Mouse (Mus musculus): Measurements from ENCODE around the gene Mtf2. TPM values are rescaled to one million over a fixed set of nuclear protein-coding genes. Genes with fewer than 3 reads are reported as not detected.

The Mtf2 gene
- polyA plus RNA-seq (2014; fragmentation: Illumina TruSeq; extraction: RNeasy Lipid Tissue Mini Kit (QIAGEN cat#74804); ENCODE audit: low read depth, low replicate concordance), result 53.7 TPM

DNA sequence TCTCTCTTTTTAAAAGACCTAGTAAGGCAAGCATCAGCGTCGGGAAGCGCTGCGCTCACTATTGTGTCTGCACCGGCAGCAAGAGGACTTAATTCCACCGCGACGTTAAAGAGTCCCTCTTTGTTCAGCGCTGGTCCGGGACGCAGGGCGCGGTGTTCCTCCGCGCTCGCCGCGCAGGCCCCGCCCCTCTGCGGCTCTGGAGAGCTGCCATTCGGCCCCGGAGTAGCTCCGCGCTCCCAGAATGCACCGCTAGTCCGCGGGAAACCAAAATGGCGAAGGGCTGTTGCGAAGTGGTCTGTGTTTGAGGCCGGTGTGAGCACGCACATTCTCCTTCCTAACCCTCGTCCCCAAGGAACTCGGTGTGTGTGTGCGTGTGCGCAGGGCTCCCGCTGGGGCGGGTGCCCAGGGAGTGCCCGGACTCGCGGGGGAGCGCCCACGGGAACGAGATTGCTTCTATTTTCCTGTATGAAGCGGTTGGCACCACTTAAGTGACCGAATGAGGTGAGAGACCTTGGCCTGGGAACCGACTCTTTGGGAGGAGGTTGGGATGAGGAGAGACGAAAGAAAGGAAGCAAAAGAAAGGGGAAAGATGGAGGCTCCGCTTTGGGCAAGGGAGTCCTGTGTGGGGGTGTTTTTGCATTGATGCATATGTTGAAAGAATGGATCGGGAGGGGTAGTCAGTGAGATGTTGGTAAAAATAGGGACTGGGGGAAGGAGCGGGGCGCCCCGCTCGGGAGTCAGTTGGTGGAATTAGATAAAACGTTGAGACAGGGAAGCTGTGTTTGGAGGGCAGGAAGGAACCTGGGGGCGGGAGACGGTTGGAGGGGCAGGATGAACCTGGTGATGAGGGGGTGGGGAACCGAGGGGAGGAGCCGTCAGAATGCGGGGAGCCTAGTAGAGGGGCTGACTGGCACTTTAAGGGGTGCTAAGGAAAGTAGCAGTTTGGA lies at the start of gene Mtf2:
TSS of gene Mtf2 (plus strand) at position 210 of the 947 bp plus-strand sequence.

DNA sequence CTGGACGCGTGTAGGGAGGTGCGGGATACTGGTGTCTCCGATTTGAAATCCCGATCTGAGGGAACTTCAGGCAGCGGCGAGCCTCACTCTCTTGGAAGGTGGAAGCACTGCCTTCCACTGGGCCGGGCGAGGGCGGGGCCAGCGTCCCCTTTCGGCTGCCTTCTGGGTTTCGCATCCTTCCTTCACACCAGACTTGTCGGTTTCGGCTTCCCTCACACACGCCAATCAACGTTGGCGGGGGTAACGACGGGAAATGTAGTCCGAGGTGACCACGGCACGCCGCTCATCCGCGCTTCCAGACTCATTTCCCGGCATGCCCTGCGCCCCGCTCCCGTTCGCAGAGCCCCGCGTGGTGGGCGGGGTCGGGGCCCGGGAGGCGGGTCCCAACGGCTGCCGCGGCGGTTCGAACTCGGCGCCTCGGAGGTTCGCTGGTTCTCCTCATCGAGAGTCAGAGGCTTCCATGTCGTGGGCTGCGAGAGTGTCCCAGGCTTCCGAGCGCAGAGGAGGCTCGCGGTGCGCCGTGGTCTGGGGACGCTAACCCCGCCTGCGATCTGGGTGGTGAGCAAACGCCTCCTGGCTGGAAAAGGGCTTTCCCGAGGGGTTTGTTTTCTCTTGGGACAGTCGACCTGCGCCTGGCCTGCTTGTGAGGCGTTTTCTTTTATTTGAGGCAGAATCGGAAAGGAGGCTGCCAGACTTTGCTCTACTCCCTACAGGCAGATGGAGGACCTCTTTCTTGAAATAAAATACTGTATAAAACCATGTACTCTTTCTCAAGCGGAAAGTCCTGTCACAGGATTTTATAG lies 67.2 kb downstream of the Mtf2 start, which contains the start of the genes Tmed5 and Ccdc18:
TSS of gene Tmed5 (minus strand) at position 180 of the 803 bp plus-strand sequence.
TSS of gene Ccdc18 (plus strand) at position 435 of the 803 bp plus-strand sequence.

Other genes with a start within 250 kb of the Mtf2 start
- not detected for gene Ube2d2b, start 235.6 kb upstream of the Mtf2 start, polyA plus RNA-seq (2014; fragmentation: Illumina TruSeq; extraction: RNeasy Lipid Tissue Mini Kit (QIAGEN cat#74804); ENCODE audit: low read depth, low replicate concordance)
- gene Evi5, start 190.6 kb upstream of the Mtf2 start, polyA plus RNA-seq (2014; fragmentation: Illumina TruSeq; extraction: RNeasy Lipid Tissue Mini Kit (QIAGEN cat#74804); ENCODE audit: low read depth, low replicate concordance), result 168 TPM
- gene Rpl5, start 165.2 kb upstream of the Mtf2 start, polyA plus RNA-seq (2014; fragmentation: Illumina TruSeq; extraction: RNeasy Lipid Tissue Mini Kit (QIAGEN cat#74804); ENCODE audit: low read depth, low replicate concordance), result 499 TPM
- gene Fam69a, start 78.6 kb upstream of the Mtf2 start, polyA plus RNA-seq (2014; fragmentation: Illumina TruSeq; extraction: RNeasy Lipid Tissue Mini Kit (QIAGEN cat#74804); ENCODE audit: low read depth, low replicate concordance), result 24.6 TPM
- 219 TPM for gene Tmed5, start 66.9 kb downstream of the Mtf2 start, polyA plus RNA-seq (2014; fragmentation: Illumina TruSeq; extraction: RNeasy Lipid Tissue Mini Kit (QIAGEN cat#74804); ENCODE audit: low read depth, low replicate concordance)
- 1.3 TPM for gene Ccdc18, start 67.2 kb downstream of the Mtf2 start, polyA plus RNA-seq (2014; fragmentation: Illumina TruSeq; extraction: RNeasy Lipid Tissue Mini Kit (QIAGEN cat#74804); ENCODE audit: low read depth, low replicate concordance)
- gene Dr1, start 203.2 kb downstream of the Mtf2 start, polyA plus RNA-seq (2014; fragmentation: Illumina TruSeq; extraction: RNeasy Lipid Tissue Mini Kit (QIAGEN cat#74804); ENCODE audit: low read depth, low replicate concordance), result 163 TPM
- 39.1 TPM for gene Pigg, start 246.9 kb downstream of the Mtf2 start, polyA plus RNA-seq (2014; fragmentation: Illumina TruSeq; extraction: RNeasy Lipid Tissue Mini Kit (QIAGEN cat#74804); ENCODE audit: low read depth, low replicate concordance)

Data from adrenal gland, adult 10 weeks (tissue).